Mouse (Mus musculus) erythroid progenitor cell, adult 5-6 weeks (primary cell): ENCODE data around the gene Insm1. TPM values are rescaled to one million over a fixed set of nuclear protein-coding genes. Genes with fewer than 3 reads are reported as not detected.

Experiments used
- ATAC-seq: replicated peaks from 2 replicates; pipeline ENCODE4 v1.8.0; 2016; ENCODE audit warnings: moderate number of reproducible peaks, mild to moderate bottlenecking, moderate TSS enrichment, inconsistent platforms; ENCODE audit not compliant: poor library complexity, low FRiP score, severe bottlenecking
- total RNA-seq, 2 experiments: library from RNA; stranded (forward) in 1 of 2; stranded (reverse) in 1 of 2; fragments of 150-400 nt in 1 of 2; fragments of 186-747, 209-891 nt in 1 of 2; gene quantifications; 2 replicates each; pipeline versions ENCODE4 v1.2.3 to v1.2.4; 2015 to 2017; ENCODE audit warnings: low replicate concordance in 2 of 2

Insm1 gene
- total RNA-seq, 2 experiments from 2014 or later = 1.3 TPM; not detected in 1

- no peak for ATAC-seq
Observed at GRCm38 (mm10) chr2:146223176-146223905, 1.6 kb downstream of the Insm1 start.

- ATAC-seq = no peak
Observed at GRCm38 (mm10) chr2:146224141-146224540, 2.4 kb downstream of the Insm1 start.

- no peak for ATAC-seq
Observed at GRCm38 (mm10) chr2:146225818-146226217, 4.1 kb downstream of the Insm1 start.

GRCm38 (mm10) chr2:146226484-146226883, 4.8 kb downstream of the Insm1 start:
- no peak for ATAC-seq

GRCm38 (mm10) chr2:146227646-146228045, 5.9 kb downstream of the Insm1 start:
- ATAC-seq = no peak

- ATAC-seq = no peak
Observed at GRCm38 (mm10) chr2:146228435-146228834, 6.7 kb downstream of the Insm1 start.

- no peak for ATAC-seq
Observed at GRCm38 (mm10) chr2:146231485-146231884, 9.8 kb downstream of the Insm1 start.

- no peak for ATAC-seq
Observed at GRCm38 (mm10) chr2:146239196-146239747, 17.6 kb downstream of the Insm1 start.

GRCm38 (mm10) chr2:146244049-146244448, 22.3 kb downstream of the Insm1 start:
- ATAC-seq = no peak

GRCm38 (mm10) chr2:146245401-146245800, 23.7 kb downstream of the Insm1 start:
- no peak for ATAC-seq

- no peak for ATAC-seq
Observed at GRCm38 (mm10) chr2:146246409-146247075, 24.8 kb downstream of the Insm1 start.

- no peak for ATAC-seq
Observed at GRCm38 (mm10) chr2:146247576-146247975, 25.9 kb downstream of the Insm1 start.

- ATAC-seq = no peak
Observed at GRCm38 (mm10) chr2:146249033-146249432, 27.3 kb downstream of the Insm1 start.

- no peak for ATAC-seq
Observed at GRCm38 (mm10) chr2:146250236-146250904, 28.6 kb downstream of the Insm1 start.

GRCm38 (mm10) chr2:146254387-146254786, 32.7 kb downstream of the Insm1 start:
- ATAC-seq = no peak

GRCm38 (mm10) chr2:146255636-146256035, 33.9 kb downstream of the Insm1 start:
- no peak for ATAC-seq

- no peak for ATAC-seq
Observed at GRCm38 (mm10) chr2:146256321-146256875, 34.7 kb downstream of the Insm1 start.

GRCm38 (mm10) chr2:146257037-146257436, 35.3 kb downstream of the Insm1 start:
- no peak for ATAC-seq

GRCm38 (mm10) chr2:146257609-146258008, 35.9 kb downstream of the Insm1 start:
- ATAC-seq = no peak

- no peak for ATAC-seq
Observed at GRCm38 (mm10) chr2:146258736-146259469, 37.2 kb downstream of the Insm1 start.
